Mouse (Mus musculus): ENCODE results near the gene Elobl.
A peak's percentile ranks its signal among the peaks of the same experiment; 100 is the strongest.

Gene Elobl

GRCm38 (mm10) chr11:88981337-88981736 lies 14.6 kb upstream of the Elobl start:
- DNase-seq: no peak

DNA sequence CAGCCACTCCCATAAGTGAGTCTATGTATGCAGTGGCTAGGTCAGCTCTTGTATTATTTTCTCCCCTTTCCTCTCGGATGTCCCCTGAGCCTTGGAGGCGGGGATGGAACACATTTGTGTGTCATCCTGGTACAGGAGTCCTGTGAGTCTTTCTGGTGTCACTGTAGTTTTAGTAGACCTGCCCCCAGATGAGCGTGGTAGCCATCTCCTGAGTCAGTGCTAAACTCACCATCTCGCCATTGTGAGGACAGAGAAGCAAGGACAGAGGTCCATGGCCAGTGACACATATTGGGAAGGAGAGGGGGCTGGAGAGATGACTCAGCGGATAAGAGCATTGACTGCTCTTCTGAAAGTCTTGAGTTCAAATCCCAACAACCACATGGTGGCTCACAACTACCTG lies 10.5 kb upstream of the Elobl start:
- no peak for DNase-seq

- DNase-seq: no peak
Measured at GRCm38 (mm10) chr11:88976320-88976719, 9.6 kb upstream of the Elobl start.

GRCm38 (mm10) chr11:88973776-88974701 lies 7.3 kb upstream of the Elobl start:
- DNase-seq: peak; percentile 91 to 93

- no peak for DNase-seq
Measured at GRCm38 (mm10) chr11:88970202-88970732, 3.5 kb upstream of the Elobl start, which contains the start of gene Coil. Gene Coil (plus strand): TSS chr11:88970252.

DNA sequence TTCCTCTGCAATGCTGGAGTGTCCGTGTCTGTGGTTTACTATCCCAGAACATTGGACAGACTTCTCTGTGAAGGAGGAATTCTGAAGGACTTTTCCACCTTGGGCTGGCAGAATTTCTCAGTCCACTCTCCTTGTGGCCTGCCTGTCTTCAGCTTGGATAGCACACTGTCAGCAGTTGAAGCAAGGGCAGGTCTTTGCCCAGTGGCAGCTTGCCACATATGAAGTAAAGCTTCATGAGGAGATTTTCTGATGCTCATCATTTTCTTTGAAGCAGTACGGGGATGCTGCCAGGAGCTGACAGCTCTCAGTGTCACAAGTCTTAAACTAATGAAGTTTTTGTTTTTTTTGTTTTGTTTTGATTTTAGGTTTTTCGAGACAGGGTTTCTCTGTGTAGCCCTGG lies 7.9 kb downstream of the Elobl start:
- DNase-seq: no peak

DNA sequence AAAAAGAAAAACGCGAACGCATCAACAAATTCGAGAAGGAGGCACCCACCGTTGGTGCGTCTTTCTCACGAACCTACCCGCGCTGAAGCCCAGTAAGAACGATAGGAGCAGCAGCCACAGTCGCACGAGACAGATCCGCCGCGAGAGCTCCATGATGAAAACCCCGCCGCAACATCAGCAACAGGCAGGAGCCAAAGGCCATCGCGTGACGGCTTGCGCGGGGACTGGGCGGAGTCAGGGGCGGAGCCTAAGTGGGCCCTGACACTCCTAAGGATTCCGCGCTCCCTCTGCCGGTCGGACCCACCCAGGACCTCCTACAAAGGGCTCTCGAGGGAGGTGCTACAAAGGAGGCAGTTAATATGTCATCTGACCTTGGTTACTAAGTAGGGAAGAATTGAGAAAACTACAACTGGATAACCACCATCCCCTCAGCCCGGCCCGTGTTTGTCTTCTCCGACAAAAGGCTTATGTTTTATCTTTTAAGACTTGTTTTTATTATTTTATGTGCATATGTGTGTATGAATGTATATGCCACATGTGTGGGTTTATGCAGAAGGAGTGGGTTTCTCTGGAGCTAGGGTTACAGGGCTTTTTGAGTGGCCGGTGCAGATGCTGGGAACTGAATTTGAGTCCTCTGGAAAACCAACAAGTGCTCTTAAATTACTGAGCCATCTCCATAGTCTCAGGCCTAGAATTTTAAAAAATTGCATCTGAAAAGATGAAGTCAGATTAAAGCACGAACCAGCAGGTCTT lies 11.3 kb downstream of the Elobl start, which contains the start of gene Scpep1:
TSS of gene Scpep1 (minus strand) at position 249 of the 753 bp plus-strand sequence.
- peak; percentile 97 to 98 for DNase-seq

- DNase-seq: no peak
Measured at GRCm38 (mm10) chr11:88954803-88955202, 11.9 kb downstream of the Elobl start.

- no peak for DNase-seq
Measured at GRCm38 (mm10) chr11:88953582-88953981, 13.1 kb downstream of the Elobl start.

- no peak for DNase-seq
Measured at GRCm38 (mm10) chr11:88952117-88952516, 14.6 kb downstream of the Elobl start.

DNA sequence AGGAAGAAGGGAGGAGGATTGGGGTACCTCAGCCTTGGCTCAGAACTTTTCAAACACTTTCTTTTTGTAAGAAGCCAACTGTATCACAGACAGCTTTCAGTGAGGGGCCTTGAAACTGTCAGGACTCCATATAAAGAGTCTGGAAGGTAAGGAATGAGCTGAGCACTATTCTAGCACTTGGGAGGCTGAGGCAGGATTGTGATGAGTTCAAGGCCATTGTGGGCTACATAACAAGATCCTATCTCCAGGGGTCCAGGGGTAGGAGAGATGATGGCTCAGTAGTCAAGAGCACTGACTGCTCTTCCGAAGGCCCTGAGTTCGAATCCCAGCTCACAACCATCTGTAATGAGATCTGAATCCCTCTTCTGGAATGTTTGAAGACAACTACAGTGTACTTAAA lies 15.2 kb downstream of the Elobl start:
- no peak for DNase-seq

DNA sequence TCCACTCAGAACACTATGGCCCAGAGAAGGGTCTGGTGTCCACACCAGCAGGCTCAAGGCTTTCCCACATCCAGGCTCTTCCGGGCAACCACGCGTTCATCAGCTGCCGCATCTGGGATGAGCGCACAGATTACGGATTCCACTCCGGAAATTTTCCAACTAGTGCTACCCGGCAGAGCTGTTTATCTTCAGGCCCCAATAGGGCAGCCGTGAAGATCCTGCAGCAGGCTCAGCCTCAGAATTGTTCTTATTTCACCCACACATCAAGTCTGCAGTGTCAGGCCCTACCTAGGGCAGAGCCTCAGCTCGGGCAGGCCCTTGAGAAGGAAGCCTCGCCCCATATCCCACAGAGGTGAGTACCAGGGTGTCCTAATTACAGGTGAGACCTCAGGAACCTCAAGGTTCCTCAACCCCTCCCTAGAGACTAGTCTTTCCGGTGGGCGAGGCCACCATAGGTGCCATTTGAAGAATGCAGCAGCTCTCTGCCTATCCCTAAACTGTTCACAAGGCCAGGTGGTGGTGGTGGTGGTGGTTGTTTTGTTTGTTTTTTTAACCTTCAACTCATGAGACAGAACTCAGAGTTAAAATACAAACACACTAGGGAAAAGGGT lies 16.0 kb downstream of the Elobl start:
- no peak for DNase-seq

DNA sequence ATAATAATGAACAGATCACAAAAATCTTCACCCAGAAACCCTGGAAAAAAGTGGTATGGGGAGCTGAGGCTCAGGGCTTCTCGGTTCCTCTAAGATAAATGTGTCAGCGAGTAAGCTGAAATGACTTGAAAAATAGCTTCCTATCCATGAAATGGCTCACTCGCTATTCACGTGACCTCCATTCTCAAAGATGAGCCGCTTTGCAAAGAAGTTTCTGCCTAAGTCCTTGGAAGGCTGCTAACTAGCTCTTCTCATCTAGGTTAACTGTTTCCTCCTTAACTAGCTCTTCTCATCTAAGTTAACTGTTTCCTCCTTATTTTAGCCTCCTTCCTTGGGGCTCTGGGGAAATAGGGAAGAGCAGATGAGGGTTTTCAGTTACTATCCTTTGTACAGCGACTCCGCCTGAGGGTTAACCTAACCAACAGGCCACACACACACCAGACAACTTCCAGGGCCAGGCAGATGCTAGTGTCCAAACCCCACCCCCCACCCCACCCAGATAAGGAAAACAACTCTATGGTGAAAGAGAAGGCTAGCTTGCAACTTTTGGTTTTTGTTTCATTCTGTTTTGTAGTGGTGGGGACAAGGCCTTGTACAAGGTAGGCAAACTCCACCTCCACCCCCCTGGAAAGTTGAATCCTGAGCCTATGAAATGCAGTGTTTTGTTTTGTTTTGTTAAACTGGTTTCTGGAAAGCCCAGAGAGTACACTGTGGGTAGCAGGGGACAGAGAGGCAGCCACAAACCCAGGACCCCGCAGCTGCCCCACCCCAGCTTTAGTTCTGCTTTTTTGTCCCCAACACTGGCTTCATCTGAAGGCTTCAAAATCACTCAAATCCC lies 16.7 kb downstream of the Elobl start:
- DNase-seq: no peak

- no peak for DNase-seq
Measured at GRCm38 (mm10) chr11:88948896-88949295, 17.8 kb downstream of the Elobl start.

DNA sequence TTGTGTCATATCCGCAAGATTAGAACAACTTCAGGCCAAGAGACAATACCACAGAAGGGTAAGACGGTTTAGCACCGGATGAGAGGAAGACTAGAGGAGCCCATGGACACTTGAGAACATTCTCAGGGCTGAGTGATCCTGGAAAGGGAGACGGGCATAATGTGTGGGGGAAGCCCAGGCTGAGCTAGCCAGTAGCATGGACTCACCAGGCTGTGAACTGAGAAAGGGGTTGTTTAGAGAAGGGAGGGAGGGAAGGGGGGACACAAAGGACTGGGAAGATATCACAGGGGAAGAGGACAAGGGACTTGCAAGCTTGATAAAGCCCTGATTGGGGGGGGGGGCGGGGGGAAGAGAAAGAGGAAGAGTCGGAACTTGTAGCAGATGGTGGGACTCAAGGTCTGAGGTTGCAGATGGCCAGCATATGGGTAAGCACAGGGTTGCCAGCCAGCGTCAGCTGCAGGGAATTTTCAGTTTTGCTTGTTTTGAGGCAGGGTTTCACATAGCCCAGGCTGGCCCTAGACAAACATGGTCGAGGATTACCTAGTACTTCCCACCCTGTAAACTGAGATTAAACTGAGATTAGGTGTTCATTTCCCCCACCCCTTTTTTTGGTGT lies 20.7 kb downstream of the Elobl start:
- DNase-seq: no peak

- no peak for DNase-seq
Measured at GRCm38 (mm10) chr11:88941489-88941888, 25.2 kb downstream of the Elobl start.

DNA sequence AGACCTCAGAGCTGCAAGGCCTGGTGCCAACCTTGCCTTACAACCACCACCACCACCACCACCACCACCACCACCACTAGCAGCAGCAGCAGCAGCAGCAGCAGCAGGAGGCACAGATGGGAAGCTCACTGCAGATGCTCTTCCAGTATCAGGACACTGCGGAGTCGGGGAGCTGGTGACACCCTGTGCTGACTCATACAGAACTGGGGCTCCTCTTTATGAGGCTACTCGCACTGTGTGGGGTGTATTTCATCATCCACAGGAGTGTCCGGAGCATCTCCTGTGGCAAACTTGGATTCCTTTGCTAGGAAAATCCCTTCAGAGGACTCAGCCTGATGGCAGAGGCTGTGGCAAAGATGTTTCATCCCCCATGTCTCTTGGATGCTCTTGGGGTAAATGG lies 27.1 kb downstream of the Elobl start:
- no peak for DNase-seq

DNA sequence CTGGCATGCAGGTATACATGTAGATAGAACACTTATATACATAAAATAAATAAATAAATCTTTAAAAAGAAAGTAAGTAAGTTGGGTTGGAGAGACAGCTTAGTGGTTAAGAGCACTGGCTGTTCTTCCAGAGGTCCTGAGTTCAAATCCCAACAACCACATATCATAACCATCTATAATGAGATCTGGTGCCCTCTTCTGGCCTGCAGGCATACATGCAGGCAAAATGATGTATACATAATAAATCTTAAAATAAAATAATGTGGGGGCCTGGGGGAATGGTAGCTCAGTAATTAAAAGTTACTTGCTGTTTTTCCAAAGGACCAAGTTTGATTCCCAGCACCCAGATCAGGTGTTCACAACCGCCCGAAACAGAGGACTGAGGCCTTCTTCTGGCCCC lies 28.0 kb downstream of the Elobl start:
- no peak for DNase-seq

DNA sequence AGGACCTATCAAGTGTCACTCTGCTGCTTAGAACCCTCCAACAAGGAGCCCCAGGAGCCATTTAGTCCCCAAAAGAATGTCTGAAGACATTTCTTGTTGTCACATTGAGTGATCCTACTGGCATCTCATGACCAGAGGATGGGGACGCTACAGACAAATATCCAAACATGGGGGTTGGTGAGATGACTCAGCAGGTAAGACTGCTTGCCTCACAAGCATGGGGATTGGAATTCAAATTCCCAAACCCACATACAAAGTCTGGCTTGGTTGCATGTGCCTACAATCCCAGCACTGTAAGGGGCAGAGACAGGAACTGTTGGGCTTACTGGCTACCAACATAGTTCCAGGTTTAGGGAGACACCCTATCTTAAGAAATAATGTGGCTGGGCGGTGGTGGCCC lies 28.8 kb downstream of the Elobl start:
- DNase-seq: no peak

DNA sequence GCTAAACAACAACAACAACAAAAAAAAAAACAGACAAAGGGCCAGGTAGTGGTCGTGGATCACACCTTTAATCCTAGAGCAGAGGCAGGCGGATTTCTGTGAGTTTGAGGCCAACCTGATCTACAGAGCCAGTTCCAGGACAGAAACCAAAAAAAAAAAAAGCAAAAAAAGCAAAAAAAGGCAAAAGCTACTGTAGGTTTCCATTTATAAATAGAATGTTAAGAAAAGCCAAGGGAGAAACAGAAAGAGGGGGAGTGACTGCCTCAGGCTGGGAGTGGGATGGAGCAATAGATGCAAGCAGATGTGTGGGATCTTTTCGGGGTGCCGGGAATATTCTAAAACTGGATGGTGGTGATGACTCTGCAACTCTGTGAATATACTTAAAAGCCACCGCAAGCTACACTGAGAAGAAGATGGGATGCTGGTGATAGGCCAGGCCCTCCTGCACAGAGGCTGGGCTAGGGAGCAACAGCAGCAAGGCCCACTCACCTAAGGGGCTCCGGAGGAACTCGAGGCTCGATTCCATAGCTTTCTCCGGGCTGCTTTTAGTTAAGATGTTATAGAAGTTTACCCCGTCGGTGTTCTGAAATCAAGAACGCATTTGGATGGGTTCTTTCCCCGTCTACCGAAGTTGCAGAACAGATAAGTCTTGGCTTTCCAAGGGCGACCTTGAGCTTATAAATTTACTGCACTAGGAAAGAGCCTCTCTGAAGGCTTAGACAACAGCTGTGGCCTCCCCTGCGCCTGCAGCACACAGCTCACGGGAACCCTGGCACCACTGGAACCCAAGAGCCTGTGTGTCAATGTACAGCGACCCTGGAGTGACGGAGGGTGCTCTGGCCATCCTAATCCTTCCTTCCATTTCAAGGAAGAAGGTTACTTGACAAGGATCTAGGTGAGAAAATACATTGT lies 32.4 kb downstream of the Elobl start:
- no peak for DNase-seq

DNA sequence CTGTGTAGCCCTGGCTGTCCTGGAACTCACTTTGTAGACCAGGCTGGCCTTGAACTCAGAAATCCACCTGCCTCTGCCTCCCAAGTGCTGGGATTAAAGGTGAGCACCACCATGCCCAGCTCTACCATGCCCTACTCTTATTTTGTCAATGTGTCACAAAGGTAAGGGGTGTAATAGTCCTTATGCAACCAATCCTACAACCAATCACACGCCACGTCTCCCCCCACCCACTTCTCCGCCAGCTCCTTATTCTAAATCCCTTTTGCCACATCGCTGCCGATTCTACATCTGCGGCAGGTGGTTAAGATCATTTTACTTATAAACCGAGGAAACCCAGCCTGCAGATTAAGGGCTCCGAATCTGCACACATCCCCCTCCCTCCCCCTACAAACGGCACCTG lies 33.7 kb downstream of the Elobl start:
- DNase-seq: no peak

All from thymus, postnatal 36 days (tissue).